Mouse (Mus musculus) ES-E14 (cell line): Measurements from ENCODE around the gene Prickle4. TPM values are rescaled to one million over a fixed set of nuclear protein-coding genes. Genes with fewer than 3 reads are reported as not detected.

Source experiments
- DNase-seq: peaks from one replicate; pipeline ENCODE4 v3.0.0-alpha.2; 2013; ENCODE audit warnings: low read depth, low spot score
- H3K27ac ChIP-seq: 2 replicates; pipeline ENCODE4 v1.5.1; 2012; ENCODE audit warnings: low read depth, mild to moderate bottlenecking, low read length, moderate library complexity, mixed read lengths; ENCODE audit not compliant: poor library complexity, insufficient read depth, severe bottlenecking
- H3K36me3 ChIP-seq: 2 replicates; pipeline ENCODE4 v1.6.1; 2012; ENCODE audit warnings: mild to moderate bottlenecking, low read length, moderate library complexity, mixed read lengths; ENCODE audit not compliant: control insufficient read depth, poor library complexity, insufficient read depth, severe bottlenecking
- H3K4me1 ChIP-seq, 2 experiments: fragments of 150-350 bp in 1 of 2; sonication (generic) in 1 of 2; 2 replicates each; pipeline ENCODE4 v1.6.1; 2012; ENCODE audit warnings: low read length in 2 of 2, mild to moderate bottlenecking in 1 of 2, mixed read lengths in 1 of 2; ENCODE audit not compliant: control insufficient read depth in 2 of 2, insufficient read depth in 2 of 2, poor library complexity in 1 of 2
- H3K4me3 ChIP-seq, 2 experiments: fragments of 150-350 bp in 1 of 2; sonication (generic) in 1 of 2; 2 replicates each; pipeline ENCODE4 v1.5.1; 2012; ENCODE audit warnings: low read length in 2 of 2, low read depth in 1 of 2, mild to moderate bottlenecking in 1 of 2, mixed read lengths in 1 of 2; ENCODE audit not compliant: insufficient read depth in 1 of 2, poor library complexity in 1 of 2, severe bottlenecking in 1 of 2
- H3K9ac ChIP-seq: 2 replicates; pipeline ENCODE4 v1.6.1; 2012; ENCODE audit warnings: low read depth, mild to moderate bottlenecking, low read length, mixed read lengths; ENCODE audit not compliant: poor library complexity, insufficient read depth, severe bottlenecking
- H3K9me3 ChIP-seq: fragments of 150-350 bp; sonication (generic); 2 replicates; pipeline ENCODE4 v1.6.1; 2012; ENCODE audit warnings: low read depth, mild to moderate bottlenecking, low read length; ENCODE audit not compliant: control insufficient read depth, insufficient read depth
- CHD2 ChIP-seq: IDR thresholded peaks from 2 replicates; pipeline ENCODE4 v1.6.1; 2014; ENCODE audit warnings: mild to moderate bottlenecking, low read depth, low read length, inconsistent platforms
- HCFC1 ChIP-seq: IDR thresholded peaks from 2 replicates; pipeline ENCODE4 v1.6.1; 2012; ENCODE audit warnings: low read length, inconsistent platforms, borderline replicate concordance; ENCODE audit not compliant: insufficient read depth
- MAFK ChIP-seq: IDR thresholded peaks from 2 replicates; pipeline ENCODE4 v1.6.1; 2014; ENCODE audit warnings: mild to moderate bottlenecking, low read depth, low read length, inconsistent platforms; ENCODE audit not compliant: insufficient read depth
- ZC3H11A ChIP-seq: IDR thresholded peaks from 2 replicates; pipeline ENCODE4 v1.6.1; 2012; ENCODE audit warnings: low read depth, mild to moderate bottlenecking, inconsistent platforms, low read length, borderline replicate concordance
- ZNF384 ChIP-seq: IDR thresholded peaks from 2 replicates; pipeline ENCODE4 v1.6.1; 2012; ENCODE audit warnings: low read depth, low read length, inconsistent platforms
- in situ Hi-C, 2 experiments: fragments of 600-800 bp; cut with MboI; formaldehyde crosslinking; loops; one replicate each; pipeline ENCODE4 v1.15.1; 2025; ENCODE audit warnings: low sequenced_read_pairs in 2 of 2, inconsistent platforms in 1 of 2; ENCODE audit not compliant: unreplicated experiment in 2 of 2
- total RNA-seq: library from RNA; depleted of rRNA; stranded (reverse); fragments of 300-350 nt; gene quantifications from 2 replicates; pipeline ENCODE4 v1.2.3, GENCODE M21; 2012

Gene Prickle4
- total RNA-seq, 1 experiment: 0.71 TPM

DNA sequence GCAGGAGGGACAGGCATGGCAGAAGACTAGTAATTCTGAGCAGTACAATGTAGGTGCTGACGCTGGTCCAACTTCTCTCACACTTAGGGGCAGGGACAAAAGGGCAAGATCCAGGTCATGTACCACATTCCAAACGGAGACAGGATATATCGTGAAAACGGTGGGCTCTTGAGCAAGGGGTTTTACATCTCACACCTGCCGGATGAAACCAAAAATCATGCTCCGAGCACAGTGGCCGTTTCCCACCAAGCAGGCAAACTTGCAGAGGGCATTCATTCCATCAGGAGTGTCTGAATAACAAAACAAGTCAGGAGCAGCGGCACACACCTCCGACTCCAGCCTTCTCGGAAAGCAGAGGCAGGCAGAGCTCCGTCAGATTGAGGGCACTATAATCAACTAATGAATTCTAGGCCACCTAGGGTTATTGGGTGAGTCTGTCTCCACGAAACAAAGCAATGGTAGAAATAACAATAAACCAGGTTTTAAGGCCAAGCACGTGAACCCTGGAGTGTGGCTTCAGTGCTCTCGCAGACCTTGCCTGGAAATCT, 41.1 kb upstream of the Prickle4 start:
- Histone ChIP-seq H3K4me3 (no peak overlapping the region), H3K27ac (peak overlapping the region; percentile 67), H3K9ac (no peak overlapping the region; the same call in 1 of the 2 replicates), H3K36me3 (no peaks in the 10 kb centered on the region), H3K4me1 (peaks cover 5 to 48% of the 10 kb centered on the region in 2 experiments), H3K9me3 (no peaks in the 10 kb centered on the region)
- in situ Hi-C loops: no loop called here
- TF ChIP-seq ZNF384: no peak
- TF ChIP-seq MAFK: no peak
- no peak for TF ChIP-seq HCFC1
- TF ChIP-seq CHD2: no peak
- TF ChIP-seq ZC3H11A: no peak
- DNase-seq: no peak

DNA sequence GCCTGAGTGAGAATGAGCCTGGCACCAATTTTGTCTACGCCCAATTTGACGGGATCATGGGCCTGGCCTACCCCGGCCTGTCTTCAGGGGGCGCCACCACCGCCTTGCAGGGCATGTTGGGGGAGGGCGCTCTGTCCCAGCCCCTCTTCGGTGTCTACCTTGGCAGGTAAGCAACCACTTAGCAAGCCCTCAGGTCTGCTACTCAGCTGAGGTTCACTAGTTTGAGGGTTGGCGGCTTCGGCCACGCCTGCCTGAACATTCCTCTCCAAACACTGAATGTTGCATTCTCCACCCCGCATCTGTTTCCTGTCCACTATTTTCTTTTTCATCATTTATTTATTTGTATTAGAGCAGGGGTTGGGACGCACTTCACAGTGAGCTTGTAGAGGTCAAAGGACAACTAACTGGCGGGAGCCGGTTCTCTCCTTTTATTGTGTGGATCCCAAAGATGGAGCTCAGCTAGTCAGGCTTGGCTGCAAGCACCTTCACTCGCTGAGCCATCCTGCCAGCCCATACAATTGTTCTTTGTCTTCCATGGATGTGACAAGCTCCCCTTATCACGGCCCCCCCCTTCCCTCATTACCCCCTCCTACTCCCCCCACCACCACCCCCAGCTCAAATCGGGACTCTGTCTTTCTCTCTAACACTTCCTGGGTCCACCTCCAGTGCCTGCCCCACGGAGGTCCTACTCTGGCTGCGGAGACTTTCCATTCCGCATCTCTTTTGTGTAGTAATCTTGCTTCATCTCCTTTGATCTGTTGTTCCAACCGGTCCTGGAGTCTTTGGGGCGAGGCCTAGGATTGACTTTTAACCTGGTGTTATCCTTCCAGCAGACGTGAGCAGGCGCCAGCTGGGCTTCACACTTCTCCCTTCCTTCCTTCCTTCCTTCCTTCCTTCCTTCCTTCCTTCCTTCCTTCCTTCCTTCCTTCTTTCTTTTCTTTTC, 36.4 kb upstream of the Prickle4 start:
- no peak for DNase-seq
- no peaks in the 10 kb centered on the region for H3K9me3 ChIP-seq
- peak overlapping the region; percentile 3 to 13; a peak in 2 of 4 replicates for H3K4me3 ChIP-seq
- no peaks in the 10 kb centered on the region for H3K36me3 ChIP-seq
- TF ChIP-seq HCFC1 (no peak), ZNF384 (no peak), MAFK (no peak), CHD2 (no peak), ZC3H11A (no peak)
- peaks cover 0 to 58% of the 10 kb centered on the region in 2 experiments; a peak in 3 of 4 replicates for H3K4me1 ChIP-seq
- no peak overlapping the region for H3K27ac ChIP-seq
- H3K9ac ChIP-seq: no peak overlapping the region
- in situ Hi-C loops: no loop called here

- TF ChIP-seq ZNF384 (no peak), HCFC1 (no peak), MAFK (no peak), CHD2 (no peak)
- H3K9me3 ChIP-seq: no peaks in the 10 kb centered on the region
- no peak within 1 kb of the TSS for H3K4me3 ChIP-seq
- peaks cover 0 to 25% of the 10 kb centered on the region in 2 experiments; a peak in 3 of 4 replicates for H3K4me1 ChIP-seq
- no peak within 1 kb of the TSS for H3K27ac ChIP-seq
- in situ Hi-C loops: no loop called here
- H3K9ac ChIP-seq: no peak within 1 kb of the TSS
- H3K36me3 ChIP-seq: no peaks in the 10 kb centered on the region
- DNase-seq: no peak
These were observed 32.0 kb upstream of the Prickle4 start, which contains the start of gene Pgc for GRCm38 (mm10) chr17:47726566-47726965. Pgc (plus strand) TSS chr17:47726842.

DNA sequence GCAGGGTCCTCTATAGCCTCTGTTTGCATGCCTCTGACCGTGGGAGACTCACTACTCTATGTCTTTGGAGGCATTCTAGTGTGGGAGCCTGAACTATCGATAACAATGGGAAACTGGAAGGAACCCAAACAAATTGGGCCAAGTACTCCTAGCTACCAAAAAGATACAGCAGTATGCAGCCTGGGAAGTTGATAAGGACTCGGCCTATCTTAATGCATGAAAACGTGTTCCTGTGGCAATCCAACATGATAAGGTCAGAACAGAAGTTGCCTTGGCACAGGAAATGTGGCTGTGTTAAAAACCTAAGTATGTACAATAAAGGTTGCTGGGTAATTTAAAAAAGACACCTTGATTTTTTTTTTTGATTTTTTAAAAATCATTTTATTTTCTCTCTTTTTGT, 26.6 kb upstream of the Prickle4 start:
- no peak overlapping the region for H3K27ac ChIP-seq
- in situ Hi-C loops: no loop called here
- H3K4me1 ChIP-seq: peaks cover 0 to 6% of the 10 kb centered on the region in 2 experiments; a peak in 2 of 4 replicates
- no peak overlapping the region for H3K9ac ChIP-seq
- no peaks in the 10 kb centered on the region for H3K9me3 ChIP-seq
- no peaks in the 10 kb centered on the region for H3K36me3 ChIP-seq
- no peak overlapping the region for H3K4me3 ChIP-seq
- TF ChIP-seq ZNF384: no peak
- no peak for TF ChIP-seq MAFK
- no peak for TF ChIP-seq ZC3H11A
- no peak for TF ChIP-seq CHD2
- TF ChIP-seq HCFC1: no peak
- no peak for DNase-seq
